8 mouse cellular contexts compared by ENCODE assay signal in genomic region chr2:121354820-121355592, GRCm38 (mm10). TPM values are rescaled to one million over a fixed set of nuclear protein-coding genes. Genes with fewer than 3 reads are reported as not detected.
DNase-seq lines count a peak whose midpoint lies in the region; ATAC-seq and TF ChIP-seq lines count a peak whose summit lies in the region.

Gene Ppip5k1, minus strand, starts transcription at chr2:121355396.

- H3K4me1 ChIP-seq in embryonic facial prominence, embryonic 13.5 days: peaks cover 25% of the 10 kb centered on the region
- peaks cover 5% of the 10 kb centered on the region; the same call in 1 of the 2 replicates for H3K4me1 ChIP-seq in kidney, adult 2 months (ENCODE audit: control insufficient read depth, insufficient read depth, low read length)
- H3K4me1 ChIP-seq in limb, embryonic 12.5 days (replicated peaks): peaks cover 17% of the 10 kb centered on the region
- peaks cover 36% of the 10 kb centered on the region for H3K4me1 ChIP-seq in midbrain, embryonic 15.5 days
- peaks cover 5% of the 10 kb centered on the region; the same call in 1 of the 2 replicates for H3K4me1 ChIP-seq in spleen, adult 2 months (ENCODE audit: control insufficient read depth, insufficient read depth, insufficient read length)

- peak within 1 kb of the TSS; percentile 68 for H3K4me3 ChIP-seq in embryonic facial prominence, embryonic 13.5 days
- H3K4me3 ChIP-seq in kidney, adult 2 months (ENCODE audit: insufficient read depth, low read depth, low read length): peak within 1 kb of the TSS; percentile 94
- H3K4me3 ChIP-seq in limb, embryonic 12.5 days (replicated peaks): peak within 1 kb of the TSS; percentile 69
- H3K4me3 ChIP-seq in midbrain, embryonic 15.5 days: peak within 1 kb of the TSS; percentile 67
- peak within 1 kb of the TSS; percentile 80 for H3K4me3 ChIP-seq in spleen, adult 2 months (ENCODE audit: extremely low read depth, insufficient read depth, insufficient read length)

- no peaks in the 10 kb centered on the region for H3K27me3 ChIP-seq in embryonic facial prominence, embryonic 13.5 days
- no peaks in the 10 kb centered on the region for H3K27me3 ChIP-seq in kidney, adult 2 months (replicated peaks; ENCODE audit: control insufficient read depth, insufficient read depth, low read length)
- H3K27me3 ChIP-seq in limb, embryonic 12.5 days: peaks cover 19% of the 10 kb centered on the region
- H3K27me3 ChIP-seq in midbrain, embryonic 15.5 days (replicated peaks): 0 out of 2 replicates have a peak, but pooled peaks cover 3% of the 10 kb centered on the region
- H3K27me3 ChIP-seq in spleen, adult 2 months (ENCODE audit: control insufficient read depth, insufficient read depth, low read length): peaks cover 13% of the 10 kb centered on the region

- WGBS in embryonic facial prominence, embryonic 13.5 days: under 1% methylated on average over 58 of the region's 58 CpGs
- WGBS in kidney, adult 2 months: 2% methylated on average over 58 of the region's 58 CpGs
- under 1% methylated on average over 58 of the region's 58 CpGs for WGBS in limb, embryonic 12.5 days
- WGBS in midbrain, embryonic 15.5 days: under 1% methylated on average over 58 of the region's 58 CpGs
- WGBS in spleen, adult 2 months: under 1% methylated on average over 58 of the region's 58 CpGs

- DNase-seq in 3134 (ENCODE audit: extremely low read depth, insufficient read length, low spot score): peak; percentile 92
- DNase-seq in adrenal gland, postnatal 36 days: peak; percentile 98 to 99
- DNase-seq in heart, adult 18-20 months: peak; percentile 96 to 98
- DNase-seq in kidney, adult 2 months: peak; percentile 99
- peak; percentile 83 to 97 for DNase-seq in spleen, adult 2 months (ENCODE audit: low read depth in 1 of 2, low spot score in 2 of 2)

- H3K4me2 ChIP-seq in embryonic facial prominence, embryonic 13.5 days: peak within 1 kb of the TSS; percentile 83
- H3K4me2 ChIP-seq in limb, embryonic 12.5 days: peak within 1 kb of the TSS; percentile 79
- H3K4me2 ChIP-seq in midbrain, embryonic 15.5 days: peak within 1 kb of the TSS; percentile 77

- peak; percentile 93 for TF ChIP-seq CTCF in kidney, adult 2 months (conservative IDR thresholded peaks at IDR 0.05; ENCODE audit: insufficient read depth, insufficient read length, low read depth, low read length)
- TF ChIP-seq CTCF in spleen, adult 2 months (IDR thresholded peaks at IDR 0.05; ENCODE audit: extremely low read depth, insufficient read depth, insufficient read length, insufficient replicate concordance): peak; percentile 90

- peak within 1 kb of the TSS; percentile 81 for H3K9ac ChIP-seq in embryonic facial prominence, embryonic 13.5 days
- peak within 1 kb of the TSS; percentile 76 for H3K9ac ChIP-seq in limb, embryonic 12.5 days (replicated peaks)
- H3K9ac ChIP-seq in midbrain, embryonic 15.5 days: peak within 1 kb of the TSS; percentile 85

- ATAC-seq in embryonic facial prominence, embryonic 13.5 days (ENCODE audit: insufficient number of reproducible peaks, insufficient read depth, low FRiP score, low TSS enrichment, low read depth): peak; percentile 94
- peak; percentile 92 for ATAC-seq in limb, embryonic 12.5 days (ENCODE audit: insufficient number of reproducible peaks, insufficient read depth, low FRiP score, low TSS enrichment, low read depth)
- ATAC-seq in midbrain, embryonic 15.5 days (replicated peaks): peak; percentile 96

- peak within 1 kb of the TSS; percentile 49; the same call in 1 of the 2 replicates for H3K27ac ChIP-seq in embryonic facial prominence, embryonic 13.5 days
- H3K27ac ChIP-seq in kidney, adult 2 months (ENCODE audit: insufficient read depth, low read depth, low read length): peak within 1 kb of the TSS; percentile 56
- H3K27ac ChIP-seq in limb, embryonic 12.5 days: peak within 1 kb of the TSS; percentile 75
- peak within 1 kb of the TSS; percentile 88 for H3K27ac ChIP-seq in midbrain, embryonic 15.5 days
- H3K27ac ChIP-seq in spleen, adult 2 months (ENCODE audit: insufficient read depth, low read length): no peak within 1 kb of the TSS

- H3K9me3 ChIP-seq in embryonic facial prominence, embryonic 13.5 days: no peaks in the 10 kb centered on the region
- no peaks in the 10 kb centered on the region for H3K9me3 ChIP-seq in limb, embryonic 12.5 days
- H3K9me3 ChIP-seq in midbrain, embryonic 15.5 days: no peaks in the 10 kb centered on the region

- TF ChIP-seq POLR2A in kidney, adult 2 months (IDR thresholded peaks at IDR 0.05; ENCODE audit: low read depth, low read length): no peak
- TF ChIP-seq POLR2A in spleen, adult 2 months (IDR thresholded peaks at IDR 0.05; ENCODE audit: low read depth, low read length): no peak

- H3K36me3 ChIP-seq in embryonic facial prominence, embryonic 13.5 days: no peaks in the 10 kb centered on the region
- H3K36me3 ChIP-seq in kidney, adult 2 months (ENCODE audit: control insufficient read depth, insufficient read depth, low read length): no peaks in the 10 kb centered on the region
- H3K36me3 ChIP-seq in limb, embryonic 12.5 days: no peaks in the 10 kb centered on the region
- peaks cover 1% of the 10 kb centered on the region; the same call in 1 of the 2 replicates for H3K36me3 ChIP-seq in midbrain, embryonic 15.5 days (replicated peaks)
- H3K36me3 ChIP-seq in spleen, adult 2 months (ENCODE audit: control insufficient read depth, insufficient read depth, low read length): no peaks in the 10 kb centered on the region

RNA-seq across cellular contexts. Expression of gene Ppip5k1, which starts in this region (rescaled TPM):
- total RNA-seq in adrenal gland, postnatal 36 days (2021): 10 to 100 TPM; 49.5 to 50.3 TPM
- 8.4 and 11.7 TPM in 2 replicates for polyA plus RNA-seq in embryonic facial prominence, embryonic 13.5 days (2015; fragmentation: Nextera tagmentation; extraction: Ambion mirVana)
- 10 to 100 TPM; 87.5 to 93.6 TPM for total RNA-seq in heart, adult 18-20 months (2021)
- 41.5 and 56.7 TPM in 2 replicates for polyA plus RNA-seq in kidney, adult 2 months (2012; rRNA removed)
- polyA plus RNA-seq in limb, embryonic 12.5 days (2016; fragmentation: Nextera tagmentation; extraction: Ambion mirVana): 7.6 and 9.9 TPM in 2 replicates
- polyA plus RNA-seq in midbrain, embryonic 15.5 days (2015; fragmentation: Nextera tagmentation; extraction: Ambion mirVana): 20.6 and 21.6 TPM in 2 replicates
- 8.7 and 9.3 TPM in 2 replicates for polyA plus RNA-seq in spleen, adult 2 months (2012; rRNA removed)
